Mouse (Mus musculus): ENCODE data around the gene Fcamr.

The Fcamr gene

GRCm38 (mm10) chr1:130800602-130801001, at the start of gene Fcamr:
Gene Fcamr, plus strand, starts transcription at chr1:130800902.
- no peak for DNase-seq (ENCODE audit: low spot score in 2 of 2)

GRCm38 (mm10) chr1:130759689-130760088, 41.0 kb upstream of the Fcamr start:
- DNase-seq (ENCODE audit: low spot score in 2 of 2) = no peak

GRCm38 (mm10) chr1:130761597-130761996, 39.1 kb upstream of the Fcamr start:
- no peak for DNase-seq (ENCODE audit: low spot score in 2 of 2)

- no peak for DNase-seq (ENCODE audit: low spot score in 2 of 2)
Measured at GRCm38 (mm10) chr1:130762045-130762760, 38.5 kb upstream of the Fcamr start.

GRCm38 (mm10) chr1:130764027-130764461, 36.7 kb upstream of the Fcamr start:
- DNase-seq (ENCODE audit: low spot score in 2 of 2) = peak; percentile 49 to 67

- no peak for DNase-seq (ENCODE audit: low spot score in 2 of 2)
Measured at GRCm38 (mm10) chr1:130767066-130767465, 33.6 kb upstream of the Fcamr start.

- DNase-seq (ENCODE audit: low spot score in 2 of 2) = no peak
Measured at GRCm38 (mm10) chr1:130769925-130770324, 30.8 kb upstream of the Fcamr start.

- peak in 1 of 2 experiments; percentile 78 for DNase-seq (ENCODE audit: low spot score in 2 of 2)
Measured at GRCm38 (mm10) chr1:130770487-130770886, 30.2 kb upstream of the Fcamr start.

- DNase-seq (ENCODE audit: low spot score in 2 of 2) = no peak
Measured at GRCm38 (mm10) chr1:130770981-130771494, 29.7 kb upstream of the Fcamr start.

GRCm38 (mm10) chr1:130775234-130775633, 25.5 kb upstream of the Fcamr start:
- no peak for DNase-seq (ENCODE audit: low spot score in 2 of 2)

- no peak for DNase-seq (ENCODE audit: low spot score in 2 of 2)
Measured at GRCm38 (mm10) chr1:130775691-130776331, 24.9 kb upstream of the Fcamr start.

GRCm38 (mm10) chr1:130776645-130777044, 24.1 kb upstream of the Fcamr start:
- no peak for DNase-seq (ENCODE audit: low spot score in 2 of 2)

- DNase-seq (ENCODE audit: low spot score in 2 of 2) = no peak
Measured at GRCm38 (mm10) chr1:130779867-130780266, 20.8 kb upstream of the Fcamr start.

GRCm38 (mm10) chr1:130784054-130784453, 16.6 kb upstream of the Fcamr start:
- no peak for DNase-seq (ENCODE audit: low spot score in 2 of 2)

- DNase-seq (ENCODE audit: low spot score in 2 of 2) = no peak
Measured at GRCm38 (mm10) chr1:130787001-130787400, 13.7 kb upstream of the Fcamr start.

- no peak for DNase-seq (ENCODE audit: low spot score in 2 of 2)
Measured at GRCm38 (mm10) chr1:130789512-130790451, 10.9 kb upstream of the Fcamr start.

- no peak for DNase-seq (ENCODE audit: low spot score in 2 of 2)
Measured at GRCm38 (mm10) chr1:130795331-130795730, 5.4 kb upstream of the Fcamr start.

GRCm38 (mm10) chr1:130796967-130797684, 3.6 kb upstream of the Fcamr start:
- peak; percentile 18 to 55 for DNase-seq (ENCODE audit: low spot score in 2 of 2)

- no peak for DNase-seq (ENCODE audit: low spot score in 2 of 2)
Measured at GRCm38 (mm10) chr1:130798037-130798436, 2.7 kb upstream of the Fcamr start.

- no peak for DNase-seq (ENCODE audit: low spot score in 2 of 2)
Measured at GRCm38 (mm10) chr1:130798551-130798950, 2.2 kb upstream of the Fcamr start.

- DNase-seq (ENCODE audit: low spot score in 2 of 2) = no peak
Measured at GRCm38 (mm10) chr1:130799399-130799798, 1.3 kb upstream of the Fcamr start.
